Mouse (Mus musculus): ENCODE results near the gene Scfd2. TPM values are rescaled to one million over a fixed set of nuclear protein-coding genes. Genes with fewer than 3 reads are reported as not detected.

The Scfd2 gene
- polyA plus RNA-seq, 1 experiment from 2014 or later = 21.0 TPM

DNA sequence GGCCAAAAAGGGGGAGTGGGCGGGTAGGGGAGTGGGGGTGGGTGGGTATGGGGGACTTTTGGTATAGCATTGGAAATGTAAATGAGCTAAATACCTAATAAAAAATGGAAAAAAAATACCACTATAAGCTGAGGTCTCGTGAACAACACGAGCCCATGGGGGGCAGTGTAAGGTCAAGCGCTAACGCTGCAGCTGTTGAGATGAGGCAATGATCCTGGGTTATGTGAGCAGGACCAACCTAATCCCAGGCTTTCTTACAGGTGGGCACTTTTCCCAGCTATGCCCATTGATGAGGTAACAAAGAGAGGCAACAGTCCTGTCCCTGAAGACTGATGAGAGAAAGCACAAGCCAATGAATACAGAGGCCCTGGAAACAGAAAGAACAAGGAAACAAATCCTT, 126.7 kb downstream of the Scfd2 start:
- Histone ChIP-seq H3K9ac (no peak overlapping the region), H3K4me3 (replicated peaks) (no peak overlapping the region), H3K36me3 (no peaks in the 10 kb centered on the region), H3K4me1 (no peaks in the 10 kb centered on the region), H3K9me3 (replicated peaks) (no peaks in the 10 kb centered on the region), H3K27ac (replicated peaks) (no peak overlapping the region), H3K27me3 (no peaks in the 10 kb centered on the region), H3K4me2 (replicated peaks) (no peak overlapping the region)
- ATAC-seq (ENCODE audit: insufficient number of reproducible peaks, low FRiP score, low TSS enrichment, low read depth) = no peak
- WGBS = 87% methylated on average over 4 of the region's 5 CpGs

DNA sequence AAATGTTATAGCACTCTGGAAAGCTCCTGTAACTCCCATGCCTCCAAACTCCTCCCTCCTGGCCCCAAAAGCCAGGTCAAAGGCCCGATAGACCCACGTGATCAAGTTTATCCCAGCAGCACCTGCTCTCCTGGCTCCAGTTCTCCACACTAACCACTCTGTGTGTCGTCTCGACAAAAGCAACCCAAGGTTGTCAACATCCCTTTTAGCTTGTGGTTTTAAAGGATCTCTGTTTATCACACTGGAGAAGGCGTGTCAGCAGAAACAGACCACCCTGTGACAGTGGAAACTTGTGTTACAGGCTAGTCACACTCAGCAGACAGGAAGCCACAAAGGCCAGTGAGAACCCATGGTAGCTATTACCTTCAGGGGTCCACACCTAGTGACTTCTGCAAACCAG, 127.5 kb downstream of the Scfd2 start:
- Histone ChIP-seq H3K9ac (no peak overlapping the region), H3K9me3 (replicated peaks) (no peaks in the 10 kb centered on the region), H3K27me3 (no peaks in the 10 kb centered on the region), H3K36me3 (no peaks in the 10 kb centered on the region), H3K4me2 (replicated peaks) (no peak overlapping the region), H3K4me1 (no peaks in the 10 kb centered on the region), H3K4me3 (replicated peaks) (no peak overlapping the region), H3K27ac (replicated peaks) (no peak overlapping the region)
- WGBS = 56% methylated on average over 5 of the region's 5 CpGs
- ATAC-seq (ENCODE audit: insufficient number of reproducible peaks, low FRiP score, low TSS enrichment, low read depth) = no peak

DNA sequence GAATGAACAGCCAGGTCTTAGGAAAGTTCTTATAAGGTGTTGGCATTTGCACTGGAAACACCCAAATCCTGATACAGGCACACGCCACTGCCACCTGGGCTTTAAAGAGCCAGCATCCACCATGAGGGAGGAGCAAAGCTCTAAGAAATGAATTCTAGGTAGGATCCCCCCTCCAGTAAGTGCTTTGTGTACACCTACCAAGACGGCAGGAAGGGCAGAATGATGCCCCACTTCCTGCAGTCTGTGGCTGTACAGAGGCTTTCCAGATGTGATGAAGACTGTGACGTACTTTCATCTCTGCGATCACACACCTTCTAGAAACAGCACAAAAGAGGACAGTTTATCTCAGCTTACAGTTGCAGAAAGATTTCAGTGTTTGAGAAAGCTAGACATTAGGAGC, 128.9 kb downstream of the Scfd2 start:
- Histone ChIP-seq H3K27ac (replicated peaks) (no peak overlapping the region), H3K36me3 (no peaks in the 10 kb centered on the region), H3K9ac (no peak overlapping the region), H3K4me1 (no peaks in the 10 kb centered on the region), H3K9me3 (replicated peaks) (no peaks in the 10 kb centered on the region), H3K4me2 (replicated peaks) (no peak overlapping the region), H3K27me3 (no peaks in the 10 kb centered on the region), H3K4me3 (replicated peaks) (no peak overlapping the region)
- ATAC-seq (ENCODE audit: insufficient number of reproducible peaks, low FRiP score, low TSS enrichment, low read depth) = no peak
- 41% methylated on average over 4 of the region's 4 CpGs for WGBS

DNA sequence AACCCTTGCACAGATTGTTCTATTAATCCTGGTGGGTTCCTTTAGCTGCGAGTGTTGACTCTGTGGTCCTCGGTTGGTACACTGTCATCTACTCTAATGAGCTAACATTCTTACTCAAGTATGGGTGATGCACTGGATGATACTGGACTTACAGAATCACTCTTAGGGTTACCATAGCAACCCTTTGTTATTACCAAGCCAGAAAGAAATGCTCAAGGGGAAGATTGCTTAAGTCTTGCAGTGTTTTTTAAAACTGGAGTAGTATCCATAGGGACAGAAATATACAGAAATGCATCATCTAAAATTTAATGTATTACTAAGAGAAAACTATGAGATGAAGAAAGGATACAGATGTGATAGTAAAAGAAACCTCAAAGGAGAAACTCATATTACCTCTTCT, 139.8 kb downstream of the Scfd2 start:
- Histone ChIP-seq H3K4me1 (peaks cover 32% of the 10 kb centered on the region), H3K9ac (no peak overlapping the region), H3K36me3 (no peaks in the 10 kb centered on the region), H3K27me3 (no peaks in the 10 kb centered on the region), H3K4me2 (replicated peaks) (no peak overlapping the region), H3K4me3 (replicated peaks) (no peak overlapping the region), H3K9me3 (replicated peaks) (no peaks in the 10 kb centered on the region), H3K27ac (replicated peaks) (no peak overlapping the region)
- 53% methylated on average over 2 of the region's 2 CpGs for WGBS
- no peak for ATAC-seq (ENCODE audit: insufficient number of reproducible peaks, low FRiP score, low TSS enrichment, low read depth)

DNA sequence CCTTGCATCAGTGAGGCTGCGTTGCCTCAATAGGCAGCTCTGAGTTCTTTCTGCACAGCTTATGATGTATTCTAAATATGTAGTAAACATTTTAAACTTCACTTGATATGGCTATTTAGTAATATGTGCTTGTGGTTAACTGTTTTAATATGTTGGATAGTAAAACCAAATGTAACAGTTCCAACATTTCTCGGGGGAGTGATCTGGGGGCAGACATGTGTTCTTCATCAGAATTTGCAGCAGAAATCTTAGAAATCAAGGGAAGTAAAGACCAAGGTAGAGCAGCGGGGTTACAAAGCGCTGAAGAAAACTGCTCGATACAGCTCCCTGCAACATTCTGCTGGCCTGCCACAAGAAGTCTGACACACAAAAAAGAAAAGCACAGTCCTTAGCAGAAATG, 140.2 kb downstream of the Scfd2 start:
- no peaks in the 10 kb centered on the region for H3K9me3 ChIP-seq (replicated peaks)
- H3K4me3 ChIP-seq (replicated peaks) = no peak overlapping the region
- no peaks in the 10 kb centered on the region for H3K27me3 ChIP-seq
- no peak overlapping the region for H3K27ac ChIP-seq (replicated peaks)
- H3K9ac ChIP-seq = no peak overlapping the region
- H3K36me3 ChIP-seq = no peaks in the 10 kb centered on the region
- WGBS = 42% methylated on average over 5 of the region's 5 CpGs
- no peak overlapping the region for H3K4me2 ChIP-seq (replicated peaks)
- H3K4me1 ChIP-seq = peaks cover 32% of the 10 kb centered on the region
- ATAC-seq (ENCODE audit: insufficient number of reproducible peaks, low FRiP score, low TSS enrichment, low read depth) = no peak

DNA sequence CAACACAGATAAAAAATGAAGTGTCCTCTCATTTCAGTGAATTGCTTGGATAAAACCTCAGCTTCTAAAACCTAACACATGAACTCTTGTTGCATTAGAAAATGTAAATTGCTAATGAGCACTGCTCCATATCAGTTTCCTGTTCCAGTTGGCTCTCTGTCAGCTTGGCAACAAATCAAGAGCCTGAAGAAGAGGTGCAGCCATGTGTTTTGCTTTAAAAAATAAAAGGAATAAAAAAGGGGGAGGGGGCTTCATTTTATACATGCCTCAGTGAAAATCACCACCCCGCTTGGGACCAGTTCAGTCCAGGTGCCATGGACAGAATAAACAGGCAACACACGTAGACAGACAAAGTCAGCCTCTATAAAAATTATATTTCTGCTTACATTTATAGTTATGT, 142.7 kb downstream of the Scfd2 start:
- H3K27me3 ChIP-seq = no peaks in the 10 kb centered on the region
- H3K4me3 ChIP-seq (replicated peaks) = no peak overlapping the region
- 0 out of 2 replicates have a peak overlapping the region, but pooled peaks have one; percentile 1 for H3K27ac ChIP-seq (replicated peaks)
- 34% methylated on average over 2 of the region's 2 CpGs for WGBS
- H3K4me2 ChIP-seq (replicated peaks) = no peak overlapping the region
- ATAC-seq (ENCODE audit: insufficient number of reproducible peaks, low FRiP score, low TSS enrichment, low read depth) = no peak
- no peaks in the 10 kb centered on the region for H3K36me3 ChIP-seq
- H3K9me3 ChIP-seq (replicated peaks) = no peaks in the 10 kb centered on the region
- no peak overlapping the region for H3K9ac ChIP-seq
- peaks cover 32% of the 10 kb centered on the region for H3K4me1 ChIP-seq

DNA sequence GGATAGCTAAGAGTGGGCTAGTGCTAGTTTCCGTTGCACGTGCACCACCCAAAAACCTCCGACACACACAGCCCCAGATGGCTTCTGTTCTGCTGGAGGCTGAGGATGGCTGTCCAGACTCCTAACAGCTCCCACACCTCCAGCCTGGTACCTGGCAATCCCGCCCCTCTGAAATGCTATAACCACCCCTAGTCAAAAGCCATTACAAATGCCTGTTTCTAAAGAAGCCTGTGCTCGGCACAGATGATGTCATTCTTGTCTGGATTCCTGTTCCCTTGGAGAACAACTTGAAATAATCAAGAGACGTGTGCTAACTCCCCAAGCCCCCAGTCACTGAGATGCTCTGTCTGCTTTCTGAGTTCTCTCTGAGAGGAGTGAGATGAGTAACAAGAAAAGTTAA, 143.5 kb downstream of the Scfd2 start:
- H3K4me1 ChIP-seq = peaks cover 32% of the 10 kb centered on the region
- no peak overlapping the region for H3K4me3 ChIP-seq (replicated peaks)
- peak overlapping the region; percentile 48 for H3K27ac ChIP-seq (replicated peaks)
- ATAC-seq (ENCODE audit: insufficient number of reproducible peaks, low FRiP score, low TSS enrichment, low read depth) = no peak
- H3K36me3 ChIP-seq = no peaks in the 10 kb centered on the region
- no peak overlapping the region for H3K4me2 ChIP-seq (replicated peaks)
- no peak overlapping the region for H3K9ac ChIP-seq
- WGBS = 34% methylated on average over 6 of the region's 6 CpGs
- H3K9me3 ChIP-seq (replicated peaks) = no peaks in the 10 kb centered on the region
- no peaks in the 10 kb centered on the region for H3K27me3 ChIP-seq

DNA sequence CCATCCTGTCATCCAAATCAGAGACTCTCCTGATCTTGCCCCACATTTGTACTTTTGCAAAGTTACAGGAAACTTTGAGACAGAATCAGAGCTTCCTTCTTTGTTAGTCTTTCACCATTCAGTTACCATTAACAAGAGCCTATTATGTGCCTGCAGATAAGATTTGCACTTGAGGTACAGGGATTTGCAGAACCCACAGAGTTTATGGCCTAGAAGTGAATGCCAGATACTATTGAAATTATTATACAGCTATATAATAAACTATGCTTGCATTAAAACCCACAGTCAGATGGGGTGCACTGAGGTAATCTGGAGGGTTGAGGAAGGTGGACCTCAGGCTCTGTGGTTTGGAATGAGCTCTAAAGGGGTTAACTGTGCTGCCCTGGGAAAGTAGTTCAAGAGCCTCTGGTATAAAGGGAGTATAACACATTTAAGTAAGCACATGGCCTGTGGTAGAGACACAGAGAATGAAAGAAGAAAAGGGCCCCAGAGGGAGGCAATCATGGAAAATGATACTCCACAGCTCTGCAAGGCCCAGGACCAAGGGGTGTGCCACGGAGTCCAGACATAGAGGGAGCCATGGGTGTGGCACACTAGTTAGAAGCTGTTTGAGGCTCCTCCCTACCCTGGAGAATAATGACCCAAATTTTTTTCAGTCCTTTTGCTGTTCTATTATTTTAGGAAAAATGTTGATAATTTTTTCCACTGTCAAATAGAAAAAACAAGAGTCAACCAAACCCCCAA, 144.2 kb downstream of the Scfd2 start:
- no peak overlapping the region for H3K9ac ChIP-seq
- no peaks in the 10 kb centered on the region for H3K9me3 ChIP-seq (replicated peaks)
- no peaks in the 10 kb centered on the region for H3K27me3 ChIP-seq
- no peak overlapping the region for H3K4me2 ChIP-seq (replicated peaks)
- peak; percentile 63 for ATAC-seq (ENCODE audit: insufficient number of reproducible peaks, low FRiP score, low TSS enrichment, low read depth)
- H3K36me3 ChIP-seq = no peaks in the 10 kb centered on the region
- H3K4me3 ChIP-seq (replicated peaks) = no peak overlapping the region
- H3K4me1 ChIP-seq = peaks cover 29% of the 10 kb centered on the region
- H3K27ac ChIP-seq (replicated peaks) = 0 out of 2 replicates have a peak overlapping the region, but pooled peaks have one; percentile 7
- 14% methylated on average over 1 of the region's 1 CpGs for WGBS

DNA sequence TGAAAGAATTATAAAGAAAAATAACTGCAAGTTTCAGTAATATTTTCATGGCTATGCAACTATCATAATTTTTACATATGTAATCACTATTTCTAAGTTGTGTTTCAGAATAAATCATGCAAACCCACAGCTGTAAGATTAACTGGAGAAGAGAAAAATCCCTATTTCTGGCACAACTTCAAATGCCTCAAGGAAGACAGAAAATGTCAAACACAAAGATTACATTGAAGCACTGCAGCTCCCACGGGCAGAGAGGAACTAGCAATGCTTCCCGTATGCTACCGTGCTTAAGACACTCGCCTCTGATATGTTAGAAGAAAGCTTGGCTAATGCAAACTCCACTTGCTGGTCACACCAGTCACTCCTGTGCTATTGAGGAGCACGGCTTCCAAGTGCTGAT, 151.5 kb downstream of the Scfd2 start:
- no peak overlapping the region for H3K9ac ChIP-seq
- H3K27ac ChIP-seq (replicated peaks) = no peak overlapping the region
- no peaks in the 10 kb centered on the region for H3K36me3 ChIP-seq
- no peak for ATAC-seq (ENCODE audit: insufficient number of reproducible peaks, low FRiP score, low TSS enrichment, low read depth)
- H3K4me3 ChIP-seq (replicated peaks) = no peak overlapping the region
- no peaks in the 10 kb centered on the region for H3K4me1 ChIP-seq
- no peak overlapping the region for H3K4me2 ChIP-seq (replicated peaks)
- H3K9me3 ChIP-seq (replicated peaks) = no peaks in the 10 kb centered on the region
- H3K27me3 ChIP-seq = no peaks in the 10 kb centered on the region
- WGBS = 39% methylated on average over 5 of the region's 5 CpGs

DNA sequence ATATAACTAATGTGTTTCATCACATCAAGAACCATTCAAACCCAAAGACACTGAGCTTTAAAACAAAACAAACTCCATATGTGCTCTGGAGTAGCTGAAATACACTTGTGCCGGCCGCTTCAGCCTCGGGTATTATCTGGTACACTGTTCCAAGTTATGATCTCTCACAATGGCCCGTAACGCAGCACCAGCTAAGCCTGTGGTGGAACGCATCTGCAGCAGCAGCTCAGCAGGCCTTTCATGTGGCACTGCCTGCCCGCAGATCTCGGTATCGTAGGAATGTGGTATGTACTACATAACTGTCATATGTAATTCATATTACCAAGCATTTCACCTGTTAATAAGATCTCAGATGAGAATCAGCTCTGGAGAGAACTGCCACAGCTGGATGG, 164.9 kb downstream of the Scfd2 start:
- Histone ChIP-seq H3K36me3 (no peaks in the 10 kb centered on the region), H3K9me3 (replicated peaks) (no peaks in the 10 kb centered on the region), H3K27me3 (no peaks in the 10 kb centered on the region), H3K4me1 (0 out of 2 replicates have a peak, but pooled peaks cover 8% of the 10 kb centered on the region), H3K27ac (replicated peaks) (no peak overlapping the region), H3K9ac (no peak overlapping the region), H3K4me3 (replicated peaks) (no peak overlapping the region), H3K4me2 (replicated peaks) (no peak overlapping the region)
- ATAC-seq (ENCODE audit: insufficient number of reproducible peaks, low FRiP score, low TSS enrichment, low read depth) = no peak
- WGBS = 34% methylated on average over 9 of the region's 9 CpGs

DNA sequence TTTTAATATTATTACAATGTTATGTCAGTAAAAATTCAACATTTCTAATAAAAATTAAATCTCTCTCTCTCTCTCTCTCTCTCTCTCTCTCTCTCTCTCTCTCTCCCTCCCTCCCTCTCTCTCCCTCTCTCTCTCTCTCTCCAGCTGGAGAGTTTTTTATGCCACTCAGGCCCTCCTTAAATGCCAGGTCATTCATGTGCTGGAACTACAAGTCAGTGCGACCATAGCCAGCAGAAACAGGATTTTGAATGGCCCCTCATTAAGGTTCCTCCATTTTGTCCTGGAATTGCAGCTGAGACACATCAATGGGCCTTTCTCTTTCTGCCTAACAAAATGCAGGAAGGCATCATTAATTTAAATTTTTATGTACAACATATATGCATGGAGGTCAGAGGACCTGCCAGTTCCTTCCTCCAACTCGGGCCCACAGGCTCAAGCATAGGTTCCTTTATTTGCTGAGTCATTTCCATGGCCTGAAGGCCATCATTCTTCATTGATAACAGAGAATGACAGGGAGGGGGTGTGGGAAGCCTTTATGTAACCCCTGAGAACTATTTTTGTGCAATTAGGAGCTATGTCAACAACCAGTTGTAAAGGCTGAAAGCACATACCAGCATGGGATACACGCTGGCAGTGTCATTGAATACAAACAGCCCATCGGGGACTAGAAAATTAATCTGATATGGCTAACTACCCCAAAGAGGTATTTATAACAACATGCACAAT, 165.4 kb downstream of the Scfd2 start:
- H3K27ac ChIP-seq (replicated peaks) = no peak overlapping the region
- 44% methylated on average over 4 of the region's 4 CpGs for WGBS
- no peak overlapping the region for H3K4me2 ChIP-seq (replicated peaks)
- no peaks in the 10 kb centered on the region for H3K36me3 ChIP-seq
- H3K27me3 ChIP-seq = no peaks in the 10 kb centered on the region
- ATAC-seq (ENCODE audit: insufficient number of reproducible peaks, low FRiP score, low TSS enrichment, low read depth) = no peak
- no peak overlapping the region for H3K4me3 ChIP-seq (replicated peaks)
- 0 out of 2 replicates have a peak, but pooled peaks cover 8% of the 10 kb centered on the region for H3K4me1 ChIP-seq
- H3K9me3 ChIP-seq (replicated peaks) = no peaks in the 10 kb centered on the region
- no peak overlapping the region for H3K9ac ChIP-seq

Measured in embryonic facial prominence, embryonic 15.5 days (tissue).